ENCODE assay signal across 31 mouse cellular contexts in genomic region chr5:142623080-142623479, GRCm38 (mm10). TPM values are rescaled to one million over a fixed set of nuclear protein-coding genes. Genes with fewer than 3 reads are reported as not detected.
A peak's percentile ranks its signal among the peaks of the same experiment; 100 is the strongest.
DNase-seq lines count a peak whose midpoint lies in the region; ATAC-seq and TF ChIP-seq lines count a peak whose summit lies in the region.
"Had no signal": no experiment of that assay in that cellular context is flagged by ENCODE, and none has a peak within 500 bp of the region (broad histone marks: within the 10 kb centered on the region; RNA-seq: fewer than 3 reads in every experiment).

No protein-coding gene starts in this region.

- H3K27ac ChIP-seq in hindbrain, postnatal 0 days: no peak overlapping the region
- H3K27ac ChIP-seq in hindbrain, embryonic 10.5 days: no peak overlapping the region
- no peak overlapping the region for H3K27ac ChIP-seq in lung, embryonic 14.5 days (ENCODE audit: low read depth)
- H3K27ac ChIP-seq in stomach, postnatal 0 days (replicated peaks): no peak overlapping the region
- H3K27ac ChIP-seq: intestine, embryonic 15.5 days; limb, embryonic 10.5 days; limb, embryonic 15.5 days; liver, embryonic 15.5 days; lung, embryonic 15.5 days; midbrain, embryonic 12.5 days; neural tube, embryonic 13.5 days; stomach, embryonic 15.5 days had no signal

- no peak overlapping the region for H3K9ac ChIP-seq in hindbrain, postnatal 0 days (replicated peaks; ENCODE audit: low read length)
- no peak overlapping the region for H3K9ac ChIP-seq in lung, embryonic 14.5 days
- no peak overlapping the region for H3K9ac ChIP-seq in stomach, postnatal 0 days (ENCODE audit: low read length)
- H3K9ac ChIP-seq: intestine, embryonic 15.5 days; limb, embryonic 15.5 days; liver, embryonic 15.5 days; lung, embryonic 15.5 days; midbrain, embryonic 12.5 days; neural tube, embryonic 13.5 days; stomach, embryonic 15.5 days had no signal

- 89% methylated on average over 7 of the region's 7 CpGs for WGBS in hindbrain, postnatal 0 days
- 89% methylated on average over 7 of the region's 7 CpGs for WGBS in hindbrain, embryonic 10.5 days
- 86% methylated on average over 7 of the region's 7 CpGs for WGBS in lung, embryonic 14.5 days
- 88% methylated on average over 7 of the region's 7 CpGs for WGBS in stomach, postnatal 0 days

- no peaks in the 10 kb centered on the region for H3K4me1 ChIP-seq in hindbrain, postnatal 0 days (ENCODE audit: insufficient read depth, low read length)
- 0 out of 2 replicates have a peak, but pooled peaks cover 3% of the 10 kb centered on the region for H3K4me1 ChIP-seq in hindbrain, embryonic 10.5 days (replicated peaks)
- H3K4me1 ChIP-seq in lung, embryonic 14.5 days (ENCODE audit: insufficient read depth): no peaks in the 10 kb centered on the region
- no peaks in the 10 kb centered on the region for H3K4me1 ChIP-seq in stomach, postnatal 0 days (replicated peaks; ENCODE audit: control insufficient read depth, insufficient read depth)
- H3K4me1 ChIP-seq: intestine, embryonic 15.5 days; limb, embryonic 15.5 days; lung, embryonic 15.5 days; stomach, embryonic 15.5 days had no signal

- TF ChIP-seq CTCF in hindbrain, postnatal 0 days (IDR thresholded peaks at IDR 0.05; ENCODE audit: low read depth): peak; percentile 23
- peak; percentile 21 for TF ChIP-seq CTCF in lung, embryonic 14.5 days (IDR thresholded peaks at IDR 0.05; ENCODE audit: low read depth)
- peak; percentile 24; the same call in 1 of the 2 replicates for TF ChIP-seq CTCF in stomach, postnatal 0 days (IDR thresholded peaks at IDR 0.05; ENCODE audit: low read depth)

- TF ChIP-seq EP300 in stomach, postnatal 0 days (optimal IDR thresholded peaks at IDR 0.05): no peak

- H3K27me3 ChIP-seq in hindbrain, postnatal 0 days (ENCODE audit: insufficient read depth, low read length): no peaks in the 10 kb centered on the region
- no peaks in the 10 kb centered on the region; the same call in 1 of the 2 replicates for H3K27me3 ChIP-seq in hindbrain, embryonic 10.5 days (ENCODE audit: insufficient read depth, poor library complexity, severe bottlenecking)
- H3K27me3 ChIP-seq in lung, embryonic 14.5 days (ENCODE audit: insufficient read depth, low read length): no peaks in the 10 kb centered on the region
- H3K27me3 ChIP-seq in stomach, postnatal 0 days (ENCODE audit: control insufficient read depth, insufficient read depth, low read length): no peaks in the 10 kb centered on the region
- H3K27me3 ChIP-seq: intestine, embryonic 15.5 days; limb, embryonic 15.5 days; lung, embryonic 15.5 days; neural tube, embryonic 13.5 days; stomach, embryonic 15.5 days had no signal

- H3K4me2 ChIP-seq in hindbrain, postnatal 0 days (ENCODE audit: low read depth, low read length): no peak overlapping the region
- H3K4me2 ChIP-seq in lung, embryonic 14.5 days: no peak overlapping the region
- H3K4me2 ChIP-seq in stomach, postnatal 0 days (replicated peaks; ENCODE audit: low read depth): no peak overlapping the region
- H3K4me2 ChIP-seq: intestine, embryonic 15.5 days; limb, embryonic 15.5 days; liver, embryonic 15.5 days; lung, embryonic 15.5 days; midbrain, embryonic 12.5 days; neural tube, embryonic 13.5 days; stomach, embryonic 15.5 days had no signal

- no peak for DNase-seq in hindbrain, postnatal 0 days (ENCODE audit: low spot score)
- no peak for DNase-seq in hindbrain, embryonic 10.5 days (ENCODE audit: low spot score)
- no peak for DNase-seq in lung, embryonic 14.5 days
- no peak for DNase-seq in lung, postnatal 4 days
- DNase-seq in ES-CJ7 (ENCODE audit: low read depth, low spot score): peak; percentile 50
- no peak for DNase-seq in stomach, postnatal 0 days (ENCODE audit: low spot score)
- DNase-seq in left cerebral cortex, postnatal 14 days (ENCODE audit: low spot score in 2 of 2): no peak
- DNase-seq: adrenal gland, postnatal 36 days; cerebellum, adult 2 months; cerebellum, postnatal 14 days; gastrocnemius, postnatal 10 days; heart, postnatal 14 days; kidney, adult 9 months; kidney, postnatal 14 days; layer of hippocampus, postnatal 36 days; right cerebral cortex, postnatal 25 days; thymus, adult 2 months; thymus, postnatal 36 days had no signal

- no peak for ATAC-seq in hindbrain, postnatal 0 days
- ATAC-seq in lung, embryonic 14.5 days (ENCODE audit: insufficient read depth): no peak
- ATAC-seq in stomach, postnatal 0 days (ENCODE audit: low FRiP score, low TSS enrichment): no peak
- ATAC-seq: hindbrain, embryonic 16.5 days; intestine, embryonic 15.5 days; Patski had no signal

- intact Hi-C loops in left cerebral cortex, postnatal 14 days (cut with DNase I): loop anchor here (5.0 kb wide), 1 partner anchor 121 kb away; no protein-coding TSS in a partner anchor

- no peaks in the 10 kb centered on the region for H3K9me3 ChIP-seq in hindbrain, postnatal 0 days (ENCODE audit: low read length)
- no peaks in the 10 kb centered on the region for H3K9me3 ChIP-seq in hindbrain, embryonic 10.5 days
- no peaks in the 10 kb centered on the region for H3K9me3 ChIP-seq in lung, embryonic 14.5 days (ENCODE audit: low read depth, low read length)
- no peaks in the 10 kb centered on the region for H3K9me3 ChIP-seq in stomach, postnatal 0 days (ENCODE audit: control insufficient read depth, low read length)
- H3K9me3 ChIP-seq: intestine, embryonic 15.5 days; limb, embryonic 10.5 days; limb, embryonic 15.5 days; liver, embryonic 15.5 days; lung, embryonic 15.5 days; midbrain, embryonic 12.5 days; neural tube, embryonic 13.5 days; stomach, embryonic 15.5 days had no signal

- no peak overlapping the region for H3K4me3 ChIP-seq in hindbrain, postnatal 0 days (ENCODE audit: low read length)
- H3K4me3 ChIP-seq in hindbrain, embryonic 10.5 days: no peak overlapping the region
- no peak overlapping the region for H3K4me3 ChIP-seq in lung, embryonic 14.5 days (ENCODE audit: low read depth, low read length)
- no peak overlapping the region for H3K4me3 ChIP-seq in stomach, postnatal 0 days (ENCODE audit: low read depth, low read length)
- H3K4me3 ChIP-seq: erythroblast, embryonic 14.5 days; intestine, embryonic 15.5 days; limb, embryonic 10.5 days; limb, embryonic 15.5 days; liver, embryonic 15.5 days; lung, embryonic 15.5 days; midbrain, embryonic 12.5 days; neural tube, embryonic 13.5 days; stomach, embryonic 15.5 days had no signal

- no peaks in the 10 kb centered on the region for H3K36me3 ChIP-seq in hindbrain, postnatal 0 days (ENCODE audit: insufficient read depth, low read length)
- no peaks in the 10 kb centered on the region for H3K36me3 ChIP-seq in hindbrain, embryonic 10.5 days
- no peaks in the 10 kb centered on the region for H3K36me3 ChIP-seq in lung, embryonic 14.5 days (ENCODE audit: insufficient read depth)
- H3K36me3 ChIP-seq in stomach, postnatal 0 days (ENCODE audit: control insufficient read depth, insufficient read depth, low read length): no peaks in the 10 kb centered on the region
- H3K36me3 ChIP-seq: intestine, embryonic 15.5 days; limb, embryonic 10.5 days; limb, embryonic 15.5 days; liver, embryonic 15.5 days; lung, embryonic 15.5 days; midbrain, embryonic 12.5 days; neural tube, embryonic 13.5 days; stomach, embryonic 15.5 days had no signal

RNA-seq across cellular contexts. Expression of gene Wipi2, which starts 4.4 kb away (rescaled TPM):
- 57.3 and 76.5 TPM in 2 replicates for total RNA-seq in hindbrain, postnatal 0 days (2014; rRNA removed)
- 40.0 and 43.3 TPM in 2 replicates for polyA plus RNA-seq in hindbrain, postnatal 0 days (2015; fragmentation: Nextera tagmentation; extraction: Ambion mirVana)
- polyA plus RNA-seq in hindbrain, embryonic 10.5 days (2016; fragmentation: Nextera tagmentation; extraction: Ambion mirVana): 55.6 and 61.6 TPM in 2 replicates
- polyA plus RNA-seq in lung, embryonic 14.5 days (2014; fragmentation: Nextera tagmentation; extraction: Ambion mirVana): 47.7 and 53.0 TPM in 2 replicates
- 33.4 and 33.6 TPM in 2 replicates for polyA plus RNA-seq in stomach, postnatal 0 days (2015; fragmentation: Nextera tagmentation; extraction: Ambion mirVana)
- total RNA-seq in left cerebral cortex, postnatal 14 days (2021): 10 to 100 TPM; 89.6 to 91.7 TPM

RNA-seq across cellular contexts. Expression of gene Mmd2, which starts 14.5 kb away (rescaled TPM):
- 171 and 182 TPM in 2 replicates for total RNA-seq in hindbrain, postnatal 0 days (2014; rRNA removed)
- 151 and 167 TPM in 2 replicates for polyA plus RNA-seq in hindbrain, postnatal 0 days (2015; fragmentation: Nextera tagmentation; extraction: Ambion mirVana)
- 4.3 and 4.7 TPM in 2 replicates for polyA plus RNA-seq in hindbrain, embryonic 10.5 days (2016; fragmentation: Nextera tagmentation; extraction: Ambion mirVana)
- polyA plus RNA-seq in lung, embryonic 14.5 days (2014; fragmentation: Nextera tagmentation; extraction: Ambion mirVana): 0.11 TPM in 1 of 2 replicates, not detected in the other
- 1.2 and 1.3 TPM in 2 replicates for polyA plus RNA-seq in stomach, postnatal 0 days (2015; fragmentation: Nextera tagmentation; extraction: Ambion mirVana)
- total RNA-seq in left cerebral cortex, postnatal 14 days (2021): 100 to 1,000 TPM; 126 to 127 TPM
- total RNA-seq: granulocyte monocyte progenitor cell, adult 5-6 weeks; megakaryocyte, adult 5-6 weeks had no signal
- polyA plus RNA-seq: erythroblast, embryonic 14.5 days; Patski had no signal

Comparison
In these comparisons a context has a peak if more than half of its experiments do, and no peak if none do; other contexts are left out.
1. RNA of gene Mmd2, which starts 14.5 kb away (polyA plus RNA-seq): 151 to 167 TPM in hindbrain, postnatal 0 days; 4.3 to 4.7 TPM in hindbrain, embryonic 10.5 days, 1.2 to 1.3 TPM in stomach, postnatal 0 days and 0.11 TPM in lung, embryonic 14.5 days; every median in the first group is over 10 times any median in the second.
2. Peak in every context shown above with its lines, with median percentiles within 50 percentile points of each other: CTCF ChIP-seq.